Mouse (Mus musculus) adrenal gland (tissue): Measurements from ENCODE around the gene Trim23.

ENCODE experiments used
- intact Hi-C: fragments of 180-260 bp; cut with DNase I; formaldehyde crosslinking; loops from one replicate; pipeline ENCODE4 v1.15.1; 2025

The Trim23 gene

GRCm38 (mm10) chr13:104229181-104229580 lies 50.6 kb downstream of the Trim23 start:
- intact Hi-C loops: loop anchor here (5.0 kb wide), 1 partner anchor 52 kb away; the partner anchor contains the start of genes Trappc13 and Trim23
